Mouse (Mus musculus) retina, postnatal 7 days (tissue): Measurements from ENCODE around the gene Fsd1.
A peak's percentile ranks its signal among the peaks of the same experiment; 100 is the strongest.
"Not testable (repeated sequence)": the region's sequence is repeated elsewhere in the genome, so short reads cannot be mapped to it uniquely, and the experiment has no call there.

Source experiments
- DNase-seq: peaks from one replicate; pipeline ENCODE4 v3.0.0-alpha.2; 2012; ENCODE audit warnings: low read depth, low spot score

Gene Fsd1

DNA sequence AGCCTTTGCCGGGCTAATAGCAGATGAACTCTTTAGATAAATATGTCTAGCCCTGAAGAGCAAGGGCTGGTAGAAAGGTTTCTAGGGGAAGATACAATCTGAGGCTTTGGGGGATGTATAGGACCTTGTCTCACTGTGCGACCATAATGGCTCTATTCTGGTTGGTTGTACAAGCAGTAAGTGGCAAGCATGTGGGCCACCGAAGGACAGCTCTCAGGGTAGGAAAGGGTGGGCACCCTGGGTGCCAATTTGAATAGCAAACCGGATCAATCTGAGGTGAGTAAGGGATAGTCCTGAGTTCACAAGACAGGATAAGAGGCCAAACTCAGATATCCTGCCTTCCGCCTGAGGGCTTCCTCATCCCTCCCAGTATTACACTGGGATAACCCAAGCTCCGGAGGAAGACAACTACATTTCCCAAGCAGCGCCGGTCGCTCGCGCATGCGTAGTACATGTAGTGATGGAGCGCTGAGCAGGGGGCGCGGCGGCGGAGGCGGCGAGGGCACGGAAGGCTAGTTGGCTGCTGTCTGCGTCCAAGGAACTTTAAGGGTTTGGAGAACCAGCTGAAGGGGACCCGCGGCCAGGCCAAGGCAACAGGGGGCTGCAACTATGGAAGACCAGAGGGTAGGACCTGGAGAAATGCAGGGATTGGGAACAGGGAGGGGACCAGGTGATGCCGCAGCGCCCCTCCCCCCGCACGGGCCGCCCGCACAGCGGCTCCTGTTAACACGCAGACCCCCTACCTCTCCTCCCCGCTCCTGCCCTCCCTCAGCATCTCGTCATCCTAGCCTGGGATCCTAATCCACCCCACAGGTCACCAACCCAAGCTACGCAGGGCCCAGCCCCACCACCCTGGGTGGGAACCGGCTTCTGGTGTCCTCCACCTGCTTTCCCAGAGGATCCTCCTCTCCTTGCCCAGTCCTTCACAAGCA, at the start of gene Fsd1:
TSS of gene Fsd1 (plus strand) at position 480 of the 932 bp plus-strand sequence.
- no peak for DNase-seq

DNA sequence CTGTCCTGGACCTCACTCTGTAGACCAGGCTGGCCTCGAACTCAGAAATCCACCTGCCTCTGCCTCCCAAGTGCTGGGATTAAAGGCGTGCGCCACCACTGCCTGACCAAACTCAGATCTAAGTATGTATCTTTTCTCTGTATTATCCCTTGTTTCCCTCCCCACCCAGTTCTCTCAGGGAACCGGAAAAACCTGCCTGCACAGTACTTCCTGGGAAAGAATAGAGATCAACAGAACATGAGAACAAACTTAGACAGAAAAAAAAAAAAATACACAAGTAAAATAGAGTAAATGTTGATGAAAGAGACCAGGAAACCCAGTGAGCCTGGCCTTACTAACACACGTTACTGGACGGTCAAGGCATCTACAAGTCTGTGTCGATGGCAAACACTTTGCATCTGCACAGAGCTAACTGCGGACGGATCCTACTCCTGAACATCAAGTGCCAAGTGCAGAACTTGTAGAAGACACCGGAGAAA, 41.9 kb upstream of the Fsd1 start:
- DNase-seq: not testable (repeated sequence)

DNA sequence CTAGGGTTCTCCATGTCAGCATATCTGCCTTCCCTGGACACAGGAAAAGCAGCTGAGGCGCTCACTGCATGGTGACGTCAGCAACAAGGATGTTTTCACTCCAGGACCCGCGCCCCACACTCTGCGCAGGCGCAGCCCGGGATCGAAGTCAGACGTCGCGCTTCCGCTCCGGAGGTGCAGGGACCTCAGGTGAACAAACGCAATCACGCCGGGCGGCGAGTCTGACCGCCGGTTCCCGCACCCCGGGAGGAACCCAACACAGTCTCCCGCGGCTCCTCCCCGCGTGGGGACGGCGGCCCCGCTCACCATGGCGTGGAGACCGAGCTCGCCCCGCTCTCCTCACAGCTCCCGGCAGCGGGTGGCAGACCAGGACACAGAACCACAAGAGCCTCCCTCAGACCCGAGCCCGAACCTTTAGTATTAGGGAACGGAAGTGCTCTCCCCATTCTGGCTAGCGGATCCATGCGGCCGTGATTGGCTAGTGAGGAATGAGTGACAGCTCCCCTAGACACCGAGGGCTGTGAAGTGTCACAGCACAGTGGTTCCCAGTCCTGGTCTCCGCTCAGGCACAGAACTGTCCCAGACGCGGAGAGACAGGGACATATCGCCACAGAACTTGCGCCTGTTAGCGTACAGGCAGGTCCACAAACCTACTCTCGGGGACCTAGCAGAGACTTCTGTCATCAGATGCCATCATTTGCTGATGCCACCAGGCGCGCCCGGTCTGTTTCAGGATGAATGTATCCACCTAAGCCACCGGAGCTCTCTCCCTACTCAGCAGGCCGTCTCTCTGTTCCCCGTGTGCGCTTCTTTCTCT, 41.2 kb upstream of the Fsd1 start:
- not testable (repeated sequence) for DNase-seq

DNA sequence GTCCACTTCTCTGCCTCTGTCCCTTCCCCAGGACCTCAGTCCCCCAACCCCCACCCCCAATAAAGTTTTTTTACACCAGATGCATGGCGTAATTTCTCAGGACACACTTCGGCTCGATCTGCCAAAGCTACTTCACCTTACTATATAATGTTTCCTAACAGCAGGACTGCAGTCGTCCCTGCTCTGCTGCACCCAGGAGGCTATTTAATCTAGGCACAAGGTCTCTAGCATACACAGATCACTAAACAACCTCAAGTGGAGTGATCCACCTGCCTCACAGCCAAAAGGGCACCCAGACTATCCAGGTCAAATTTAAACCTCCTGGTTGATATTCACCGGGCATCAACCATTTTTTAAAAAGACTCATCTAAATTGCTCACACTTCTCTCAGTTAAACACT, 40.6 kb upstream of the Fsd1 start:
- no peak for DNase-seq

DNA sequence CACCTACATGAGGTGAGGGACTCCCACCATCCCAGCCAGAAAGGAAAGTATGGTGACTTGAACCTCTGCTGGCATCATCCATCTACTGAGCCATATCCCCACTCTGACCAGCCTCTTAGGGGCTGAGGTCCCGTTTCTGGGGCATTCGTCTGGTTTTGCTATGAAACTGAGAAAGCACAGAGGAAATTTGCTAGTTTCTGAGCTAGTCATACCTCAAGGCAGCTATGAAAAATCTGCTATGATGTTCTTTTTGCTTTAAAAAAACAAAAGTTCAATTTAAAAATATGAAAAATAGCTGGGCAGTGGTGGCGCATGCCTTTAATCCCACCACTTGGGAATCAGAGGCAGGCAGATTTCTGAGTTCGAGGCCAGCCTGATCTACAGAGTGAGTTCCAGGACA, 37.7 kb upstream of the Fsd1 start:
- no peak for DNase-seq

DNA sequence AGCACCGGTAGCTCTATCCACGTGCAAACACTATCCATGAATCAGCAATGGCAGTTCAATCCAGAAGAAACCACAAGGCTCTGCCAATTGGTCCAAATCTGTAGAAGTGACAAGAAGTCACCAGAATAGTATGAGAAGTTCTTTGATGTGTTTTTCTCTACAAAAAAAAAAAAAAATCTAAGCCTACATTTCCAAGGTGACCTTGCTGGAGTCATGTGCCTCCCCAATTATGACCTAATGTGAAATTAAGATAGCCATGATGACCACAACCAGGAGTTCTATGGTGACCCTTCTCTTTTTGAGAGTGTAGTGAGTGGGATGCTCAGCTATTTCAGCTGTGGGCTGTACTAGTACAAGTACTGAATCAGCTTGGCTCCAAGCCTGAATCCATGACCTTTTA, 36.9 kb upstream of the Fsd1 start, which contains the start of gene Zfp119b:
TSS of gene Zfp119b (minus strand) at position 101 of the 400 bp plus-strand sequence.
- no peak for DNase-seq

DNA sequence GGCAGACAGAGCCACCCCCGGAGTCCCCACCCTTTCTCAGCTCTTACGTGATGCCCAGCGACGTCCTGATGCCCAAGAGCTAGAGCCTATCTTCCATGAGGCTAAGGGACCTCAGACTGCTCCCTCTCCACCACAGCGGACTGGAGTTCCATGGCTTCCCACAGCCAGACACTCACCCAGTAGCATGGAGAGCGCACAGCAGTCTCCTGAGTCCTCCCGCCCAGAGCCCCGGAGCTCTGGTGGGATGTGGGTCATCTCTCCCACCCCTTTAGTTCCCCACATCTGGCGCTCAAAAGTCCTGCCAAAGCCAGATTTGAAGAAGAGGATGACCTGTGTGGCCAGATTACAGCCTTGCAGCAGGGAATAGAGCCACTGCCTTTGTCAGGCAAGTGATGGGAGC, 35.7 kb upstream of the Fsd1 start:
- no peak for DNase-seq

DNA sequence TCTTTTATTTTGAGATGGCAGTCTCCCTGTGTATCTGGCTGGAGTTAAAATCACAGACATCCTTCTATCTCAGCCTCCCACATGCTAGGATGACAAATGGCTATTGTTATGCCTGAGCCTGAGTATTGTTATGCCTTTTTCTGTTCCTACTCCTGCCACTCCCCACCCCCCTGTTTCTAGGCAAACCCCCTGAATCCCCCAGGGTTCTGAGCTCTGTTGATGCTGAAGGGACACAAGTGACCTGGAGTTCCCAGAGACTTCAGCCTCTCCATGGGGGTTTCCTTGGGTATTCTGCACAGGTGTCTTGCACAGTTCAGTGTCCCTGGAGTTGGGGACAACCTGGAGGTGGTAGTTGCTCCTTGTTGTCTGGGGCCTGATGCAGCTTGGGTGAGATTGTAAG, 34.3 kb upstream of the Fsd1 start:
- DNase-seq: no peak

DNA sequence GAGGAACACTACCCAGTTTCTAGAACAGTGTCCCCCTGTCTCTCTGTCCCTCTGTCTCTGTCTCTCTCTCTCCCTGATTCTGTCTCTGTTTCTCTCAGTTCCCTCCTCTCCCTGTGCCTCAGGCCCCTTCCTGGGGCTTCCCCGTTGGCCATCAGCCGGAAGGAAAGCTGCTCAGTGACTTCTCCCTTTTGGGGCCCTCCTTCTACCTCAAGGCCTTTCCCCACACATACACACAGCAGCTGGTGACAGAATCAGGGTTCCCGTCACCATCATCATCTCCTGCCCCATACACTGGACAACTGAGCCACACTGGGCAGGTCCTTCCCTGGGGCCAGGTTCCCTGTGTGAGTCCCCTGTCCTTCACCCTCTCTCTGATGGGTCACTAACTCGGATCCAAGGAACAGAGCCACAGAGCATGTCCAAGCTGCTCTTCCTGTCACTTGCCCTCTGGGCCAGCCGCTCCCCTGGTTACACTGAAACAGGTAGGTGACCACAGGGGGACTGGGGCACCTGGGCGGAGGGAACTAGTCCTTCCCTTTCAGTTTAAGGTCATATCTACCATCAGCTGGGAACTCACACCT, 33.8 kb upstream of the Fsd1 start, which contains the start of gene Ebi3:
TSS of gene Ebi3 (plus strand) at position 194 of the 581 bp plus-strand sequence.
- DNase-seq: no peak

DNA sequence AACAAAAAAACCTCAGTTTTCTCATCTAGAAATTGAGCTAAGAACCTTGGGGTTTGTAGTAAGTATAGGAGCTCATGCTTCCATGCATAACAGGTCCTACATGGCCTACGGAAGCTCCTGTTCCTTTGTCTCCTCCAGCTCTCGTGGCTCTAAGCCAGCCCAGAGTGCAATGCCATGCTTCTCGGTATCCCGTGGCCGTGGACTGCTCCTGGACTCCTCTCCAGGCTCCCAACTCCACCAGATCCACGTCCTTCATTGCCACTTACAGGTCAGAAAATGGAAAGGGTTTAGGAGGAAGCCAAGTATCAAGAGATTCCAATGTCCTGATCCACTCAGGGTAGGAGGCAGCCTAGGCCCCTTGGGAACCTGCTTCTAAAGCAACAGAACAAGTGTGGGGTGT, 32.6 kb upstream of the Fsd1 start:
- no peak for DNase-seq

DNA sequence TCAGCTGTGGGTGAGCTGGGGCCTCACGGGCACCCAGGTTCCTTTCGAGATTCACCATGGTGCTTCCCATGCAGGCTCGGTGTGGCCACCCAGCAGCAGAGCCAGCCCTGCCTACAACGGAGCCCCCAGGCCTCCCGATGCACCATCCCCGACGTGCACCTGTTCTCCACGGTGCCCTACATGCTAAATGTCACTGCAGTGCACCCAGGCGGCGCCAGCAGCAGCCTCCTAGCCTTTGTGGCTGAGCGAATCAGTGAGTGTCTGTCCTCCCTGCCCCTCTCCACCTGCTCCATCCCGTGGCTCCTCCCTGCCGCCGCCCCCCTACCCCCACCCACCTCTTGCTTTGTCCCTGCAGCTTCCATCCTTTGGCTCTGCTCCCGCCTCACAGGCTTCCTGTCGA, 32.1 kb upstream of the Fsd1 start:
- DNase-seq: no peak

DNA sequence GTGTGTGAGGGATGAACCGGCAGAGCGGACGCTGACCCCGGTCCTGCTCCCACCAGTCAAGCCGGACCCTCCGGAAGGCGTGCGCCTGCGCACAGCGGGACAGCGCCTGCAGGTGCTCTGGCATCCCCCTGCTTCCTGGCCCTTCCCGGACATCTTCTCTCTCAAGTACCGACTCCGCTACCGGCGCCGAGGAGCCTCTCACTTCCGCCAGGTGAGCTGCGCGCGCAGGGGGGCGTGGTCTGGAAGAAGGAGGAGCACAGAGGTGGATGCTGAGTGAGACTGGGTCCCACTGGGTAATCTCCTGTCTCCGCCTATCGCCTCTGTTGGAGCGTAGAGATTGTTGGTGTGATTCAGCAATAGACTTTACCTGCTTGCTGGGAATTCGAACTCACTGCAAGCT, 30.2 kb upstream of the Fsd1 start:
- no peak for DNase-seq

DNA sequence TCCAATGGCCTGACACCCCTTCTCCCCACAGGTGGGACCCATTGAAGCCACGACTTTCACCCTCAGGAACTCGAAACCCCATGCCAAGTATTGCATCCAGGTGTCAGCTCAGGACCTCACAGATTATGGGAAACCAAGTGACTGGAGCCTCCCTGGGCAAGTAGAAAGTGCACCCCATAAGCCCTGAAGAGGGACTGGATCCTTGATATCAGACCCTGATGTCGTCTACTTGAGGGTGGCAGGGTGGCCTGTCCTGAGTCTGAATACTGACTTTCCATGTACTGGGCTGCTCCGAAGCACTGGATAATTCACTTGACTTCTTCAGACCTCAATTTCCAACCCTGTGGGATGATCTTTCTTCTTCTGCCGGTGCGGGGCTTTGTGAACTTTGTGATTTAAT, 29.7 kb upstream of the Fsd1 start:
- DNase-seq: no peak

DNA sequence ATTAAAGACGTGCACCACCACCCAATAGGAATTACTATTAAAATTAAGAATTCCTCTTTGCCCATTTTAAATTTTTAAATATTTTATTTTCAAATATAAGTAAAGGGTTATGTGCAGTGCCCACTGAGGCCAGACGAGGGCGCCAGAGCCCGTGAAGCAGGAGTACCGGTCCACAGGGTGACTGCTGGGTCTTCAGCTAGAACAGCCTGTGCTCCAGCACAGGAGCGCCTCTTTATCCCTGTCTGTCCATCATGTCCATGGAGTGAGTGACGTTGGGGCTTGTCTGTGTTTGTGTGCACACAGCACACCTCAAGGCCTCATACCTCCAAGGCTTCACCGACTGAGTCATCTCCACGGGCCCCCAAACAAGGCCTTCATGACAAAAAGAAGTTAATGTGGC, 29.1 kb upstream of the Fsd1 start:
- no peak for DNase-seq

DNA sequence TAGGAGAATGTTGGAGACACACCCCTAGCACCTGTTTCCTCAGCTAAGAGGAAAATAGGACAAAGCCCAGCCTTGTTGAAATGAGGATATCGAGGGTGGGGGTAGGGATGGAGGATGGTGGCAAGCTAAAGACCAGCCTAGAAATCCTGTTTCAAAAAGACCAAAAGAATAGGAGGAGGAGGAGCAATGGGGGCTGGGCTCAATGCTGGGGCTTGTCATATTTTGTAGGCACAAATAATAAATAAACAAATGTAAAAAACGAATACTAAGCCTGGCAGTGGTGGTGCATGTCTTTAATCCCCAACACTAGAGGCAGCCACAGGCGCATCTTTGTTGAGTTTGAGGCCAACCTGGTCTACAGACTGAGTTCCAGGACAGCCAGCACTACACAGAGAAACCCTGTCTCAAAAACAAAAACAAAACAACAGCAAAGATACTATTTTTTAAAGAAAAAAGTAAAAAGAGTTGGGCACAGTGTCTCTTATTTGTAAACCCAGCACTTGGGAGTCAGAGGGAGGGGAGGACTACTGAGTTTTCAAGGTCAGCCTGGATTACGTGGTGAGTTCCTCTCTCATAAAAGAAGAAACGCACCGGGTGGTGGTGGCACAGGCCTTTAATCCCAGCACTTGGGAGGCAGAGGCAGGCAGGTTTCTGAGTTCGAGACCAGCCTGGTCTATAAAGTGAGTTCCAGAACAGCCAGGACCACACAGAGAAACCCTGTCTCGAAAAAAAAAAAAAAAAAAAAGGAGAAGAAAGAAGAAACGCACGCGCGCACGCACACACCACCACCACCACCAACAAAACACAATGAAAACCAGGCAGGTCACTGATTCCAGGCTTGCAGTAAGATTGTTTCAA, 28.4 kb upstream of the Fsd1 start:
- no peak for DNase-seq

DNA sequence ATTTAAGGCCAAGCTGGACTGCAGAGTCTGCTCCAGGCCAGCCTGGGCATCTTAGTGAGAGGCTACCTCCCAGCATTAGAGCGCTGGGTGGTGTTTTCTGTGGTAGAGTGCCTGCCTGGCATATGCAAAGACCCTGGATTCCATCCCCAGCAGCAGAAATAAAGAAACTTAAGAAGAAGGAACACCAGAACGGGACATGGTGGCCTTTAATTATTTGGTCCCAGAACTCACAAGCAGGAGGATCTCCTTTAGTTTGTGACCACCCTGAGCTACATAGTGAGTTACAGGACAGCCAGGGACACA, 27.8 kb upstream of the Fsd1 start:
- DNase-seq: no peak

DNA sequence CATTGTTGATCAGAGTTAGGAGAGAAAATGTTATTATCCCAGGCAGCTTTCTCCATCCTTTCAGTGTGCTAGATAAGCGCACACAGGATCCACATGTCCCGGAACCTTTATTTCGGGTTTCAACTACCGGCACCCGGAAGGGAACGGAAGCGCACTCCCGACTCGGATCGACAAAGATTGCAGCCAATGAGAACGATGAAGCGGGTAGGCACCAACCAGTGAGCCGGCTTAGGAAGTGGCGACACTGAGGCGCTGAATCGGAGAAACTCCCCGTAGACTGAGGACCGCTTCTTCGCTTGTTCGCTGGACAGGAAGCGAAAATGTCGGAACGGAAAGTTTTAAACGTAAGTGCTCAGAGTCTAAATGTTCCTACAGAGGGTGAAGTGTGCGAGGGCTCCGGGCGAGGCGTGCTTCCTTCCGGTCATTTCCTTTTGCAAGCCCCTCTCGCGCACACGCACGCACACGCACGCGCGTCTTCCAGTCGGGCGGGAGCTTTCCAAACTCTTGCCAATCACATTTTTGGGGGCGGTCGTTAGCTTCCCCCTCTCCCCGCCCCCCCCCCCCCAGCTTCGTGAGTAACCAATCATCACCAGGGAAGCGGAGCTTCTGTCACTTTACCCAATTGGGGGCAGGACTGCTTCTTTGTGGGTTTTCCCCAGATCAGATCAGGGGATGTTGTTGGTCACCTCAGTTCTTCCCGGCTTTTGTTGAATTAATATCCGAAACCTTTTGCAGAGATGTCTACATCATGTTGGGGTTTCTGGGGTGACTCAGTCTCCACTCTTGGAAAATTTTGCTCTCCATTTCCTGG, 27.2 kb upstream of the Fsd1 start, which contains the start of gene Yju2:
TSS of gene Yju2 (plus strand) at position 182 of the 811 bp plus-strand sequence.
- DNase-seq: peak; percentile 93

DNA sequence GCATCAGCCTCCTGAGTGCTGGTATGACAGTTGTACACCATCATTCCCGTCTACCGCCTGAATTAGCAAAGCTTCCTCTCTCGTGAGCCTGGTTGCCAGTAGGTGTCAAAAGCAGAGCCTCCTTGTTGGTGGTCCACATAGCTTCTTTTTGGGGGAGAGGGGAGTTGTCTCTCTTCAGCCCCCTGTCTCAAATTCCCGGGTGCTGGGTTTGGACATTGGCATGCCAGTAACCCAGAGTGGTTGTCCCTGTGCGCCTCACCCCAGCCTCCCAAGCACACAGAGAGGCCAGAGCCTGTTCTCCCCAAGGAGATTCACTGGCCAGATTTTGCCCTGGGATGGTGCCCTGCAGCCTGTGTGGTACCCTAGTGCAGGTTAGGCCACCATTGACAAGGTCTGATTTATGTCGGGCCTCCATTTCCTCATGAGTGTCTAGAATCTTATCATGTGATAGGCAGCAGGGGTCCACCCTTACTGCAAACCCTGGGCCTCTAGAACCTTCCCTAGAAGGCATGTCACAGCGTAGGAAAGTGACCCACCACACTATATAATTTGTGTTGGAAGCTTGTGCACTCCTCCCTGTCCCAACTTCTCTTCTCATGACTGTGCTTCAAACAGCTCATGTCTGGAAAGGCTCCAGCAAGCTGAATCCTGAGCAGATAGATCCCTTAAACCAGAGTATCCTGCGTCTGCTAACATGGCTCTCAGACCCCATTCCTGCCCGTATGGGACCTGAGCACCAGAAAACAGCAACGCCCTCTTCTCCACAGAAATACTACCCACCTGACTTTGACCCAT, 26.2 kb upstream of the Fsd1 start:
- DNase-seq: no peak

DNA sequence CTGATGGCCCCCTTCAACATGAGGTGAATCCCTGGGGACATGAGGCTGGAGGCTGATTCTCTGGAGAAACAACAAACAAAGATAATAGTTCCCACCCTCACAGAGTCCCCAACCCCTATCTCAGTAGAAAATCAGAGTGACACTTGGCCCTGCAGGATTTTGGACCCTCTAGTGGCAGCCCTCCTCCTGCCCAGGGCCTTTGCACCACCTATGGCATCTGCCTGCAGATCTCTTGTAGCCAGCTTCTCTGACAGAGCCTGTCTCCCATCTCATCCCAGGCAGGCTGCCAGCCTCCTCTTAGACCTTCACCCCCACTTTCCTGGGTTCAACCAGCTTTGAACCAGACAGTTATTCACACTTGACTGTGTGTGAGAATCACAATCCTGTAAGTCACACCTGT, 25.5 kb upstream of the Fsd1 start:
- no peak for DNase-seq

DNA sequence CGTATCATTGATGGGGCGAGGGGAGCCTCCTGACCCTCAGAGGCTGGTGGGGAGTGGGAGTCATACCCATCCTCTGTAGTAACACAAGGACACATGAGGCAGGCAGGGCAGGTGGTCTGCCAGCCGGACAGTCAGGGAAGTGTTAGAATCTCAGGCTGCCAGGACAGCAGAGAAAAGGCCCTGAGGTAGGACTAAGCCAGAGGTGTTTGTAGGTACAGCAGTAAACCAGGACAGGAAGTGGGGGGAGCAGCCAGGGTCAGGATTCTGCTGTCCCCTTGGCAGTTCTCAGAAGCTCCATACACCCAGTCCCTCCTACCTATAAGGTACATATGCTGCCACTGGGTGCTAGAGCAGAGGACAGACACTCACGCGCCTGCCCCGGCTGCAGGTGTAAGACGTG, 24.7 kb upstream of the Fsd1 start:
- DNase-seq: no peak
